29 mouse cellular contexts compared by ENCODE assay signal in genomic region chr1:150584477-150584876, GRCm38 (mm10).
"Had no signal": no experiment of that assay in that cellular context is flagged by ENCODE, and none has a peak within 500 bp of the region (broad histone marks: within the 10 kb centered on the region; RNA-seq: fewer than 3 reads in every experiment).

No protein-coding gene starts in this region.

- H3K4me3 ChIP-seq: left cerebral cortex, adult 2 months; limb, embryonic 10.5 days; limb, embryonic 12.5 days; limb, embryonic 13.5 days; limb, embryonic 15.5 days; liver, embryonic 12.5 days; liver, embryonic 13.5 days; liver, embryonic 15.5 days; lung, embryonic 15.5 days; megakaryocyte, embryonic 14.5 days; midbrain, embryonic 10.5 days; midbrain, embryonic 12.5 days; midbrain, embryonic 13.5 days; midbrain, embryonic 15.5 days; myocyte; neural tube, embryonic 12.5 days had no signal

- H3K9ac ChIP-seq: limb, embryonic 12.5 days; limb, embryonic 13.5 days; limb, embryonic 15.5 days; liver, embryonic 12.5 days; liver, embryonic 13.5 days; liver, embryonic 14.5 days; liver, embryonic 15.5 days; liver, postnatal 0 days; lung, embryonic 14.5 days; lung, embryonic 15.5 days; midbrain, embryonic 12.5 days; midbrain, embryonic 13.5 days; midbrain, embryonic 15.5 days; neural tube, embryonic 12.5 days had no signal

- H3K27me3 ChIP-seq: limb, embryonic 13.5 days; limb, embryonic 15.5 days; liver, embryonic 12.5 days; liver, embryonic 13.5 days; liver, embryonic 15.5 days; lung, embryonic 15.5 days; megakaryocyte, embryonic 14.5 days; midbrain, embryonic 15.5 days; neural tube, embryonic 12.5 days had no signal

- H3K9me3 ChIP-seq: limb, embryonic 10.5 days; limb, embryonic 12.5 days; limb, embryonic 13.5 days; limb, embryonic 15.5 days; liver, embryonic 12.5 days; liver, embryonic 13.5 days; liver, embryonic 15.5 days; lung, embryonic 15.5 days; midbrain, embryonic 10.5 days; midbrain, embryonic 12.5 days; midbrain, embryonic 13.5 days; midbrain, embryonic 15.5 days; neural tube, embryonic 12.5 days had no signal

- ATAC-seq: liver, embryonic 12.5 days; liver, postnatal 0 days; lung, postnatal 0 days had no signal

- H3K4me2 ChIP-seq: limb, embryonic 12.5 days; limb, embryonic 13.5 days; limb, embryonic 15.5 days; liver, embryonic 11.5 days; liver, embryonic 12.5 days; liver, embryonic 13.5 days; liver, embryonic 15.5 days; lung, embryonic 14.5 days; lung, embryonic 15.5 days; midbrain, embryonic 11.5 days; midbrain, embryonic 15.5 days; neural tube, embryonic 12.5 days had no signal

- H3K4me1 ChIP-seq: limb, embryonic 13.5 days; limb, embryonic 15.5 days; liver, embryonic 12.5 days; liver, embryonic 13.5 days; liver, embryonic 15.5 days; lung, embryonic 15.5 days; megakaryocyte, embryonic 14.5 days; midbrain, embryonic 15.5 days had no signal

- H3K36me3 ChIP-seq: liver, embryonic 12.5 days; liver, embryonic 13.5 days; liver, embryonic 15.5 days; lung, embryonic 15.5 days; midbrain, embryonic 10.5 days; midbrain, embryonic 12.5 days; midbrain, embryonic 13.5 days; midbrain, embryonic 15.5 days; neural tube, embryonic 12.5 days had no signal

- DNase-seq: liver, embryonic 13.5 days; liver, postnatal 0 days; lung, adult 18-20 months; lung, adult 2 months; lung, embryonic 14.5 days; lung, postnatal 10 days; lung, postnatal 14 days; lung, postnatal 36 days; lung, postnatal 4 days had no signal

- H3K27ac ChIP-seq: left cerebral cortex, adult 2 months; limb, embryonic 10.5 days; limb, embryonic 12.5 days; limb, embryonic 13.5 days; limb, embryonic 15.5 days; liver, embryonic 12.5 days; liver, embryonic 13.5 days; liver, embryonic 14.5 days; liver, embryonic 15.5 days; lung, embryonic 15.5 days; macrophage; midbrain, embryonic 12.5 days; midbrain, embryonic 13.5 days; midbrain, embryonic 15.5 days; neural tube, embryonic 12.5 days had no signal
